Mouse (Mus musculus) lung, adult 10 weeks (tissue): Measurements from ENCODE around the gene Met. TPM values are rescaled to one million over a fixed set of nuclear protein-coding genes. Genes with fewer than 3 reads are reported as not detected.

Source experiments
- polyA plus RNA-seq: library from polyadenylated mRNA; stranded (reverse); fragments of 350-450 nt; fragmentation: Illumina TruSeq; extraction: RNeasy Lipid Tissue Mini Kit (QIAGEN cat#74804); gene quantifications from one replicate; pipeline ENCODE4 v1.2.3, GENCODE M21; 2014; ENCODE audit warnings: low read depth, low replicate concordance; ENCODE audit not compliant: insufficient read depth

The Met gene
- polyA plus RNA-seq: 12.8 TPM

DNA sequence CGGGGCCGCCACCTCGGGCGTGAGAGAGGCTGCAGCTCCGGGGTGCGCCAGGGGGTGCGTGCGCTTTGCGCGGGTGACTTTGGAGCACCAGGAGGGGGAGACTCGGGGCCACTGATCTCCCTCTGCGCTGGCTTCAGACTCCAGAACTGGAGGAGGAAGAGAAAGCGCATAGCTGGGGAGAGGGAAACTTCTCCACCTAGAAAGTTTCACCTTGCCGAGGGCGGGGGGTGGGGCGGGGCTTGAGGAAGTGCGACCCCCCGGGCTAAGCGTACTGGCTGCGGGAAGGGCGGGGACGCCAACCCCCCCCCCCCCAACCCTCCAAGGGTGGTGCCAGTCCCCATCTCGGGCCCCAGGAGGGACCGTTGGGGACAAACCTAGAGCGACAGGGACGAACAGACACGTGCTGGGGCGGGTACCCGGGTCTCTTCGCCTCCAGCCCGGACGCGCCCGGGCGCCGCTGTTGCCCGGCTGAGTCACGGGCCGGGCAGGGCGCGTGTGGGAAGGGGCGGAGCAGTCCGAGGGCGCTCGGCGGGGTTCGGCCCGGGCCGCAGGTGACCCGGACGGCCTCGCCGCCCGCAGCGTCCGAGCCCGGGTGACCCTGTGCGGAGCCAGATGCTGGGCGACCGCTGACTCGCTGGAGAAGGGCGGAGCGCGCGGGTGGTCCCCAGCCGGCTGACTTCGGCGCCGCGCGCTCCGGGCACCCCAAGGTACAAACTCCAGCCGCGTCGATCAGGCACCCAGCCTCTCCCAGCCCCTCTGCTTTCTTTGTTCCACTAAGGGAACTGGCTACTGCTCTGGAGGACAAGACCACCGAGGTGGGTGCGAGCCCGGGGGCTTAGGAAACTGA, at the start of gene Met:
Gene Met (plus strand): TSS at position 367 of the 847 bp plus-strand sequence.

Other genes starting within 250 kb of the Met start
- 207 TPM for gene Cav2, start 182.6 kb upstream of the Met start, polyA plus RNA-seq
- gene Cav1, start 157.5 kb upstream of the Met start, polyA plus RNA-seq: 545 TPM
- 103 TPM for gene Capza2, start 172.4 kb downstream of the Met start, polyA plus RNA-seq
- gene St7, start 229.1 kb downstream of the Met start, polyA plus RNA-seq: 14.3 TPM